Mouse (Mus musculus) testis, adult 2 months (tissue): ENCODE measurements around the gene Ctnnb1.

ENCODE experiments used
- CTCF ChIP-seq: fragments of 200-500 bp; IDR thresholded peaks from 2 replicates; pipeline ENCODE4 v1.5.1; 2012; ENCODE audit warnings: low read depth, mild to moderate bottlenecking, inconsistent platforms, low read length, moderate library complexity; ENCODE audit not compliant: control insufficient read depth, insufficient read depth, insufficient replicate concordance
- POLR2A ChIP-seq: fragments of 200-500 bp; IDR thresholded peaks from 2 replicates; pipeline ENCODE4 v1.6.1; 2012; ENCODE audit warnings: low read depth, mild to moderate bottlenecking, inconsistent platforms, low read length, moderate library complexity; ENCODE audit not compliant: control insufficient read depth

DNA sequence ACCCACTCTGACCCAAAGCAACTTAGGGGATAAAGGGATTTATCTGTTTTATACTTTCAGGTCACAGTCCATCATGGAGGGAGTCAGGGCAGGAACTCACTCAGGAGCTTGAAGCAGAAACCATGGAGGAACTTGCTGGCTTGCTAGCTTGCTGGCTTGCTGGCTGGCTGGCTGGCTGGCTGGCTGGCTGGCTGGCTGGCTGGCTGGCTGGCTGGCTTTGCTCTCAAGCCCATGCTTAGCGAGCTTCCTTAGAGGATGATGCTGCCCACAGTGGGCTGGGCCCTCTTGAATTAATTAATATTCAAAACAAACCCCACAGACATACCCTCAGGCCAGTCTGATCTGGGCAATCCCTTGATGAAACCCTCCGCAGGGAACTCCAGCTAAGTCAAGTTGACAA is 62.8 kb downstream of the Ctnnb1 start:
- TF ChIP-seq POLR2A: no peak
- TF ChIP-seq CTCF: no peak
